Mouse (Mus musculus) kidney, embryonic 14.5 days (tissue): Measurements from ENCODE around the gene Mrpl4. TPM values are rescaled to one million over a fixed set of nuclear protein-coding genes. Genes with fewer than 3 reads are reported as not detected.

Source experiments
- microRNA counts: library from miRNA; unstranded; fragments of <30 nt; microRNA quantifications from one replicate; lab custom pipeline; 2017
- microRNA-seq: library from miRNA; unstranded; fragments of <30 nt; microRNA quantifications from one replicate; pipeline ENCODE4, GENCODE M21; 2016
- polyA plus RNA-seq: library from polyadenylated mRNA; unstranded; fragments of >200 nt; fragmentation: Nextera tagmentation; extraction: Ambion mirVana; gene quantifications from 2 replicates; pipeline ENCODE4 v1.2.1, GENCODE M21; 2014

The Mrpl4 gene
- polyA plus RNA-seq, 1 experiment from 2014 or later: 145 TPM

MicroRNA genes within 50 kb of the gene (microRNA counts, 519-probe panel; counts per million panel counts)
- microRNA mmu-miR-1900 (lab: Ali Mortazavi, UCI): 5,179 counts per million, percentile 45 among the panel's probes with 10 or more counts

Small RNA genes lying within 50 kb of the gene (microRNA-seq; reads per million reads assigned to microRNA genes)
- not detected for gene Mir1900

Other genes starting within 250 kb of the Mrpl4 start
- 0.73 and 0.77 TPM in 2 replicates for gene Col5a3, start 187.7 kb upstream of the Mrpl4 start, polyA plus RNA-seq
- gene Rdh8, start 184.2 kb upstream of the Mrpl4 start, polyA plus RNA-seq: not detected in 2 replicates
- gene A230050P20Rik, start 134.1 kb upstream of the Mrpl4 start, polyA plus RNA-seq: 6.1 and 7.8 TPM in 2 replicates
- 2.0 and 2.2 TPM in 2 replicates for gene Angptl6, start 123.0 kb upstream of the Mrpl4 start, polyA plus RNA-seq
- gene Ppan, start 114.6 kb upstream of the Mrpl4 start, polyA plus RNA-seq: 82.3 and 90.0 TPM in 2 replicates
- gene Eif3g, start 104.1 kb upstream of the Mrpl4 start, polyA plus RNA-seq: 327 and 329 TPM in 2 replicates
- 71.8 and 87.1 TPM in 2 replicates for gene Dnmt1, start 42.9 kb upstream of the Mrpl4 start, polyA plus RNA-seq
- gene S1pr2, start 26.0 kb upstream of the Mrpl4 start, polyA plus RNA-seq: 26.7 and 36.1 TPM in 2 replicates
- 7.1 and 10.3 TPM in 2 replicates for gene Icam1, start 13.2 kb downstream of the Mrpl4 start, polyA plus RNA-seq
- gene Icam4, start 26.6 kb downstream of the Mrpl4 start, polyA plus RNA-seq: 0.45 and 0.49 TPM in 2 replicates
- 0.20 TPM in 1 of 2 replicates, not detected in the other for gene Icam5, start 29.3 kb downstream of the Mrpl4 start, polyA plus RNA-seq
- gene Zglp1, start 64.4 kb downstream of the Mrpl4 start, polyA plus RNA-seq: 2.1 TPM in 1 of 2 replicates, not detected in the other
- gene Gm49373, start 70.4 kb downstream of the Mrpl4 start, polyA plus RNA-seq: 0.64 and 0.90 TPM in 2 replicates
- gene Fdx1l, start 70.9 kb downstream of the Mrpl4 start, polyA plus RNA-seq: 62.6 and 82.3 TPM in 2 replicates
- gene Gm38431, start 89.3 kb downstream of the Mrpl4 start, polyA plus RNA-seq: 2.8 and 3.1 TPM in 2 replicates
- gene Raver1, start 89.3 kb downstream of the Mrpl4 start, polyA plus RNA-seq: 70.6 and 96.0 TPM in 2 replicates
- 5.6 and 8.7 TPM in 2 replicates for gene Tyk2, start 128.5 kb downstream of the Mrpl4 start, polyA plus RNA-seq
- gene Cdc37, start 147.2 kb downstream of the Mrpl4 start, polyA plus RNA-seq: 366 and 377 TPM in 2 replicates
- 13.7 and 14.0 TPM in 2 replicates for gene Pde4a, start 163.0 kb downstream of the Mrpl4 start, polyA plus RNA-seq
- gene Keap1, start 236.6 kb downstream of the Mrpl4 start, polyA plus RNA-seq: 26.8 and 34.2 TPM in 2 replicates
- 0.07 and 0.19 TPM in 2 replicates for gene S1pr5, start 245.7 kb downstream of the Mrpl4 start, polyA plus RNA-seq